Mouse (Mus musculus): ENCODE data around the gene Mlxipl.
"Not testable (repeated sequence)": the region's sequence is repeated elsewhere in the genome, so short reads cannot be mapped to it uniquely, and the experiment has no call there.

The Mlxipl gene

GRCm38 (mm10) chr5:135089653-135090052, at the start of gene Mlxipl:
Gene Mlxipl (plus strand): TSS chr5:135089890.
- no peak for DNase-seq (ENCODE audit: low spot score)

GRCm38 (mm10) chr5:135040059-135040458, 49.6 kb upstream of the Mlxipl start:
- DNase-seq (ENCODE audit: low spot score) = no peak

GRCm38 (mm10) chr5:135040777-135041176, 48.9 kb upstream of the Mlxipl start:
- DNase-seq (ENCODE audit: low spot score) = no peak

- no peak for DNase-seq (ENCODE audit: low spot score)
Observed at GRCm38 (mm10) chr5:135042105-135042788, 47.4 kb upstream of the Mlxipl start.

- no peak for DNase-seq (ENCODE audit: low spot score)
Observed at GRCm38 (mm10) chr5:135044575-135044974, 45.1 kb upstream of the Mlxipl start.

- DNase-seq (ENCODE audit: low spot score) = no peak
Observed at GRCm38 (mm10) chr5:135048539-135048938, 41.2 kb upstream of the Mlxipl start.

GRCm38 (mm10) chr5:135049268-135049667, 40.4 kb upstream of the Mlxipl start:
- not testable (repeated sequence) for DNase-seq (ENCODE audit: low spot score)

GRCm38 (mm10) chr5:135053356-135053755, 36.3 kb upstream of the Mlxipl start:
- no peak for DNase-seq (ENCODE audit: low spot score)

GRCm38 (mm10) chr5:135063629-135064381, 25.9 kb upstream of the Mlxipl start, which contains the start of gene Dnajc30:
Gene Dnajc30 (plus strand): TSS chr5:135064202.
- peak; percentile 94 for DNase-seq (ENCODE audit: low spot score)

- DNase-seq (ENCODE audit: low spot score) = no peak
Observed at GRCm38 (mm10) chr5:135064382-135064766, 25.3 kb upstream of the Mlxipl start.

- not testable (repeated sequence) for DNase-seq (ENCODE audit: low spot score)
Observed at GRCm38 (mm10) chr5:135064909-135065446, 24.7 kb upstream of the Mlxipl start, which contains the start of gene Bud23. Gene Bud23 (minus strand): TSS chr5:135064959.

GRCm38 (mm10) chr5:135066008-135066407, 23.7 kb upstream of the Mlxipl start:
- DNase-seq (ENCODE audit: low spot score) = no peak

GRCm38 (mm10) chr5:135070448-135070847, 19.2 kb upstream of the Mlxipl start:
- DNase-seq (ENCODE audit: low spot score) = no peak

GRCm38 (mm10) chr5:135072061-135072460, 17.6 kb upstream of the Mlxipl start:
- DNase-seq (ENCODE audit: low spot score) = no peak

- no peak for DNase-seq (ENCODE audit: low spot score)
Observed at GRCm38 (mm10) chr5:135072720-135073119, 17.0 kb upstream of the Mlxipl start.

- no peak for DNase-seq (ENCODE audit: low spot score)
Observed at GRCm38 (mm10) chr5:135073349-135074150, 16.1 kb upstream of the Mlxipl start.

GRCm38 (mm10) chr5:135075655-135076054, 14.0 kb upstream of the Mlxipl start:
- no peak for DNase-seq (ENCODE audit: low spot score)

GRCm38 (mm10) chr5:135076368-135076767, 13.3 kb upstream of the Mlxipl start:
- DNase-seq (ENCODE audit: low spot score) = no peak

- DNase-seq (ENCODE audit: low spot score) = no peak
Observed at GRCm38 (mm10) chr5:135076931-135077505, 12.7 kb upstream of the Mlxipl start.

GRCm38 (mm10) chr5:135077564-135078481, 11.9 kb upstream of the Mlxipl start, which contains the start of gene Vps37d:
Gene Vps37d (minus strand): TSS chr5:135078266.
- DNase-seq (ENCODE audit: low spot score) = peak; percentile 95

- no peak for DNase-seq (ENCODE audit: low spot score)
Observed at GRCm38 (mm10) chr5:135078482-135078810, 11.2 kb upstream of the Mlxipl start.
